Mouse (Mus musculus): ENCODE data around the gene Pnrc2.

Pnrc2 gene

DNA sequence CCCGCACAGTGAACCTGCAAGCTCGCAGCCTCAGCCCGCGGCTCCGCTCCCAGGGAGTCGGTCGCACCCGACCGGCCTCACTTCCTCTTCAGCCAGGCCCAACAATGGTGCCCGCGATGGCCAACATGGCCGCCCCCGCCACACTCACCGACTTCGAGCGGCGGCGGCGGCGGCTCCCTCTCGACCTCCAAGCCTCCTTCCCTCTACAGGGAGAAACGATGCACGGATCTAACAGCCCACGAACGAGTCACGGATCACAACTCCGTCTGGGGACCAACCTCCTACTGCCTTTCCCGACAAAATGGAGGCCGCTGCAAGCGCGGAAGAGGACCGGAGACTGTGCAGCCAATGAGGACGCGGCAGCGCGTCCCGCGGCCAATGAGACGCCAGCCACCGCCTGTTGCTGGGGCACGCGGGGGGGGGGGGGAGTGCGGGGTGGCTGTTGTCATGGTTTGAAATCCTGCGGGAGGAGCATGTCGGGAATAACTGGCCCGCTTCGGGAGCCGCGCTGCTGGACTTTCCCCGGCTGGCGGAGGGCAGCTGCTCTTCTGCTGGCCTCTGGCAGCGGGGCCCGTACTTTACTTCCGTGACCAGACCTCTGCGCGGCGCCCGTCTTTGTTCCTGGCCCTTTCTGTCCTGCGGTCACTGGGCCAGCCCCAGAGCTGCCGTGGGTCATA, at the start of gene Pnrc2:
TSS of gene Pnrc2 (minus strand) at position 325 of the 677 bp plus-strand sequence.
- DNase-seq (ENCODE audit: low spot score in 2 of 2): peak; percentile 96

DNA sequence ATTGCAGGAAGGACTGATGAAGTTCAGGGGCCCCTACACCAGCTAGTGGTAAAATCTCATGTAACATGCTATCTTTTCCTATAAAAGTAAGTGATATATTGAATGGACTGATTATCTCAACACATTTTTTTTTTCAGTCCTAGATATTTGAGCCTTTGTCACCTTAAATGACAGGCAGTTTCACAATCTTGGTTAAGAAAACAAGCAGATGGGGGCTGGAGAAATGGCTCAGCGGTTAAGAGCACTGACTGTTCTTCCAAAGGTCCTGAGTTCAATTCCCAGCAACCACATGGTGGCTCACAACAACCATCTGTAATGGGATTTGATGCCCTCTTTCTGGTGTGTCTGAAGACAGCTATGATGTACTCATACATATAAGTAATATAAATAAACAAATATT, 48.5 kb upstream of the Pnrc2 start:
- DNase-seq (ENCODE audit: low spot score in 2 of 2): no peak

DNA sequence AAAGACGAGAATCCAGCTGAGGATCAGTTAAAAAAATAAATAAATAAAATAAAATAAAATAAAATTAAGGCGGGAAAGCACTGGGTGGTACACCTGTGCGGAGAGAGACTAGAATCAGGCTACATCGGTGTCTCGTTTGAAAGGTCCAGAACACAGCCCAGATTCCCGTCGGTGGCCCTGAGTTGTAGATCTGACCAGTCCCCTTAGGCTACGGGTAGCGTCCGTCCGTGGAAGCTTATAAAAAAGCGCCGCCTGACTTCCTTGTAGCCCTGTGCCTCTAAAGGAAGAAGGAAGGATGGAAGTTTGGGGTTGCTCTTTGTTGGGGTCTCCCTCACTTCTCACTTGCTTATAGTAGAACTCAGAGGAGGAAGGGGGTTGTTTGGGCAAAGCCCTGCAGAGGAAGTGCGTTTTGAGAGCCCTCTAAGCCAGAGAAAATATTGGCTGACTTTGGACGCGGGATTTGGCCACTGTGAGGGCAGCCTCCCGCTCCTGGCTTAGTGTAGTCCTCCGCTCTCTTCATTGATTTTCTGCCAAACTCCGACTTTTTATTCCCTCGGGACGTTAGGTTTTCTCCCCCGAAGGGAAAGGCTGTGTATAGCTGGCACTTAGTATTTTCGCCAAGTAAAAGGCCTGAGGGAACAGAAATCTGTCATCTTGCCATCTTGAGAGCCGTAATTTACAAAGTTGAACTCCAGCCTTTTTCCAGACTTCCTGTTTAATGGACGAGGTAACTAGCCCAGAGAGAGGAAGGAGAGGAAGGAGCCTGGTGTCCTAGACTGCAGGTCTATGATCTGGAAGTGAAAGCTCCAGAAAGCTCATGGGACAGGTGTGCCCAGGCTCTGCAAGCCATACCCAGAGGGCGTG, 47.8 kb upstream of the Pnrc2 start:
- no peak for DNase-seq (ENCODE audit: low spot score in 2 of 2)

DNA sequence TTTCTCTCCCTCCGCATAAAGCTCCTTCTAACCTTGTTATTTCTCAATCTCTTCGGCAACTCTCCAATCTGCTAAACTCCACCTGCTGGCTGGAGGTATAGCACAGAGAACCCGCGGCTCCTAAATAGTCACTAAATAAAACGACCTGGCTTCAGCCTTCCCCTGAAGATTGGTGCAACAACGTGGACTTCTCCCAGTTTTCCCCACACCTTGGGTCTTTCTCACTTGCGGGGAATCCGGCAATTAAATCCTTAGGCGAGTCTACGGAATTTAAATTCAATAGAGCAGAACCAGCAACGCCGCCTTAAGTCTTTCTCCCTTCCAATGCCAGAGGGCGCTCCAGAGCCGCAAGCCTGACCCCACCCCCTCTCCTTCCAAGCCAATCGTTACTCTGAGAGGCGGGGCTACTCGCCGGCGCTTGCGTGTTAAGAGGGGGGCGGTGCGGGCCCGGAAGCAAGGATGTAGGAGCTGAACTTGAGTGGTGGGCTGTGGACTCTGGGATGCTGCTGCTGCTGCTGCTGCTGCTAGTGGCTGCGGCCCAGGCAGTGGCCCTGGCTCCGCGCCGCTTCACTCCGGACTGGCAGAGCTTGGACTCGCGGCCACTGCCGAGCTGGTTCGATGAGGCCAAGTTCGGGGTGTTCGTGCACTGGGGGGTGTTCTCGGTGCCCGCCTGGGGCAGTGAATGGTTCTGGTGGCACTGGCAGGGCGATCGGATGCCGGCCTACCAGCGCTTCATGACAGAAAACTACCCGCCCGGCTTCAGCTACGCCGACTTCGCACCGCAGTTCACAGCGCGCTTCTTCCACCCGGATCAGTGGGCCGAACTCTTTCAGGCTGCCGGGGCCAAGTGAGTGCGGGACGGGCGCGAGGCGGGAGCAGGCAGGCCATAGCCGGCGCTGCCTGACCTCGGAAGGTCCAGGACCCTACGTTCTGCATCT, 46.9 kb upstream of the Pnrc2 start, which contains the start of gene Fuca1:
TSS of gene Fuca1 (plus strand) at position 432 of the 938 bp plus-strand sequence.
- DNase-seq (ENCODE audit: low spot score in 2 of 2): peak; percentile 97 to 98

DNA sequence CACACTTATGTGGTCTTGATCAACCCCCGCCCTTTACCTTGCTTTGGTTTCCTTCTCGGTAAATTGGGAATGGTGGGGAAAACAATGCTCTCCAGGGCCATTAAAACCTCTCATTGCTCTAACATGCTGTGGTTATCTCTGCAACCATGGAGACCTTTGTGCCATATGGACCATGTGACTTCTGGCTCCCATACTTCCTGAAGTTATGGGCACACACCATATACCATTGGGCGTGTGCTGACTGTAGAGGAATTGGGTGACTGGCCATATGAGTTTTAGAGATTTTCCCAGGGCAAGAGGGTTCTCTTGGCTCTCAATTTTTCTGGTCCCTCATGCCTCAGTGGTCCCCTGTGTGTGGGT, 45.6 kb upstream of the Pnrc2 start:
- DNase-seq (ENCODE audit: low spot score in 2 of 2): no peak

DNA sequence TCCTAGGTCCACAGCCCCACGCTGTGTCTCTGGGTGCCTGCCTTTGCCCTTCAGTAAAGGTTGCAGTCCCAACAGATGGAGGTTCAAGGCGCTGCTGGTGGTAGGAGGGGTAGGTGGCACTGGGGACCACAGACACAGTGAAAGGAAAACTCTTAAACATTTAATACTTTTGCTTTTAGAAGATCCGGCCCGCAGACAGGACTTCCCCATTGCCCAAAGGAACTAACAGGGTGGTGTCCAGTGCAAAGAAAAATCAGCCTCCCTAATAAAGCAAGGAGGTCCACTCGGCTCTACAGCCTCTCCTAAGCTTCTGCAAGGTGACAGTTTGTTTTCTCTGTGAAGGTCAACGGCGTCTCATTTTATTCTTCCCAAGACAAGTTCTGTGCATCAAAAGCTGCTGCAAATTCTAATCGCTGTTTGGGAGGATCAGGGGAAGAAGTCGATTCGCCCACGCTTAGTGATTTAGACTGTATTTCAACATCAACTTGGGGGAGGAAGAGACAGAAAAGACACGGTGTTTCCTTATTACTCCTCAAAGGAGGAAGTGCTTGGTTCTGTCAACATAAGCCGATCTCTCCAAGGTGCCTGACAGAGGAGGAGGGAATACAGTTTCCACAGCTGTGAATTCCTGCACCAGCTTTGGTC, 45.1 kb upstream of the Pnrc2 start:
- no peak for DNase-seq (ENCODE audit: low spot score in 2 of 2)

DNA sequence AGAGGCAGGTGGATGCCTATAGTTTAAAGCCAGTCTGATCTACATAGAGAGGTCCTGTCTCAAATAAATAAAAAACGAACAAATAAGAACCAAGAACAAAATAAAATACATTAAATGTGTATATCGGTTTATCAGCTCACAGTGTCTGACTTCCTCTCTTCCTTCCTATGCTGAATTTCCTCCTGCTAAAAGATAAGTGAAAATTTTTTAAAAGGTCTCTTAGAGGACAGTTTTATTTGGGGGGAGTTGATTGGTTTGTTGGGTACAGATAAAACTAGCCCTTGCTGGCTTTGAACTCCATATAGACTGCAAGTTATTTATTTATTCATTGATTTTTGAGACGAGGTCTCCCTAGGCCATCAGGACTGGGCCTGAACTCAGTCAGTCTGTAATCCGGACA, 39.8 kb upstream of the Pnrc2 start:
- DNase-seq (ENCODE audit: low spot score in 2 of 2): no peak

DNA sequence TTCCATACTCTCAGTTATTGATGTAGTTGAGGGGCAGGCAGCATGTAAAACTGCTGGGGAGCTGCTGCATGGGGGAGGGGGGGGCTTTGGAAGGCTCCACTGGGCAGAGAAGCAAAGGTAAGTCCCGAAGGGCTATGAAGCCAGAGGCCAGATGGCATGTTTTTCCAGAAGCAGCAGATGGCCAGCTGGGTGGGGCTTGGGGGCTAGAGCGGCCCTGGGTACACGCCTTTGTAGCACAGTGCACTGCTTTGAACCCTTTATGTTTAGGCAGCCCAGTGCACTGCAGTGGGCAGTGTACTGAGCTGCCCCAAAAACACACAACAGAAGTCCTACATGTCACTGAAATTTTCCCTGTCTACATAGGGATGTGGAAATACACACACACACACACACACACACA, 39.2 kb upstream of the Pnrc2 start:
- no peak for DNase-seq (ENCODE audit: low spot score in 2 of 2)

DNA sequence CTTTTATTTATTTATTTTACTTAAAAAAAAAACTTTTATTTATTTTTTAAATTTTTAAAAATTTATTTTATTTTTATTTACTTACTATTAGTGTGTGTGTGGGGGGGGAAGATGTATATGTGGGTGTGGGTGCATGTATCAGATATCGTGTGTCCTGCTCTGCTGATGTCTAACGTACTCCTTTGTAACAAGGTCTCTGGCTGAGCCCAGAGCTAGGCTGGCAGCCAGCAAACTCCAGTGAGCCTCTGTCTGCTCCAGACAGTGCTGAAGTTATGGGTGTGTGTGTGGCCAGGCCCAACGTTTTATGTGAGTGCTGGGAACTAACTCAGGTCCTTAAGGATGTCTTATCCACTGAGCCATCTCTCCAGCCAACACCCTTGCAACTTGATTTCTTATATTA, 38.5 kb upstream of the Pnrc2 start:
- DNase-seq (ENCODE audit: low spot score in 2 of 2): no peak

DNA sequence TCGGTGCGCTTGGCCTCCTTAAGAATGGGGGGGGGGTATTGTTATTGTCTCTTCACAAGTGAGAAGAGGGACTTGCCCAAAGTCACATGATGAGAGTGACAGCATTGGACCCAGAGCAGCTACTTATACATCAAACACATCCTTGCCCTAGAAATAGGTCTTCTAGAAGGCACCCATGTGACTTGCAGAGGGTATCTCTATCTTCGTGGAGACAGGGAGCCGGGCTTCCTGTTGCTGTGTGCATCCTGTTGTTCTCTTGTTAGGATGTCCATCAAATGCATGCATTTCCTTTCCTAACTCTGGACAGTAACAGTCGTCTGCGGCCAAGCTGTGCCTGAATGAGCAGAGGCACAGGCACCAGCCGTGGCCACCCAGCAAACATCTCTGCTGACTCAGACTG, 37.9 kb upstream of the Pnrc2 start:
- DNase-seq (ENCODE audit: low spot score in 2 of 2): no peak

DNA sequence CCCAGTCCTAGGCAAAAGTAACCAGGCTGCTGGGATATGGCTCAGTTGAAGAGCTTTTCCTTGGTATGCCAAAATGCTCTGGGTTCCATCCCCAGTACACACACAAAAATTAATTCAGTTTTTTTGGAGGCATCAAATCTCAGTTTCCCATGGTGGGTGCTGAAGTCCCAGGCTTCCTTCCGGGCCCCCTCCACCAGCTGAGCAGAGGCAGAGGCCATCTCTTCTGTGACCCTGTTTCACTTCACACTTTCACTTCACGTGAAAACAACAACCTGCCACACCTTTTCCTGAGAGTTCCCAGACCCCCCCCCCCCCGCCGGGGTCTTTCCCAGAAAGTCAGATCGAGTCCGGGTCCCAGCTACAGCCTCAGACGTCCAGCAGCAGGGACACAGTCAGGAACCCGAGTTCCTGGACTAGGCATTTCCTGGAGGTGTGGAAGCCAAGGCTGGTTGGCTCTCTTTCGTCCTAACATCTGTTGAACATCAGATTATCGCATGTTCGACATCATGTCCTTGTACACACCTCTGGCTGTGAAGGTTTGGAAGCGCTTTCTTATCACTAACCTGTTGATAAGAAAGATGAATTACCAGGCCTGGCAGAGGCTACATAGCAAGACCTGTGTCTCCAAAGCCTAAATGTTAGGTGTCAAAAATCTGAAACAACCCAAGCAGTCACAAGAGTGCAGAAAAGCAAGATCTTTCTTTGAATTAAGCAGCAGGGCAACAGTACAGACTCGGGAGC, 35.8 kb upstream of the Pnrc2 start:
- DNase-seq (ENCODE audit: low spot score in 2 of 2): no peak

DNA sequence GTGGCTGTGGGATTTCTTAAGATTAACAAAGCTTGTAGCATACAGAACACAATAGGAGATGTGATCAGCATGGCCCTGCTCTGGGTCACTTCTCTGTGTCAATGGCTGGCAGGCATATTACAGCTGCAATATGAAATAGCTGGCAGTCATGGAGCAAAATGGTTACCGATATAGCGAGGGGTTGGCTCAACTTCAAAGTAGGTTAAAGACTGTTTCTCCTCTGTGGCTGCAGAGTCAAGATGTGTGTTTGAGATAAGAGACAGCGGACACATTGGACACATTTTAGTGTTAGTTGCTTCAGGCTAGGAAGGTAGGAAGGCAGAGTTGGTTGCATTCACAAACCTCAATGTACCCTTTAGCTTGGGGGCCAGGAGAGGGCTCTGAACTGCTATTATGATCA, 33.0 kb upstream of the Pnrc2 start:
- DNase-seq (ENCODE audit: low spot score in 2 of 2): no peak

DNA sequence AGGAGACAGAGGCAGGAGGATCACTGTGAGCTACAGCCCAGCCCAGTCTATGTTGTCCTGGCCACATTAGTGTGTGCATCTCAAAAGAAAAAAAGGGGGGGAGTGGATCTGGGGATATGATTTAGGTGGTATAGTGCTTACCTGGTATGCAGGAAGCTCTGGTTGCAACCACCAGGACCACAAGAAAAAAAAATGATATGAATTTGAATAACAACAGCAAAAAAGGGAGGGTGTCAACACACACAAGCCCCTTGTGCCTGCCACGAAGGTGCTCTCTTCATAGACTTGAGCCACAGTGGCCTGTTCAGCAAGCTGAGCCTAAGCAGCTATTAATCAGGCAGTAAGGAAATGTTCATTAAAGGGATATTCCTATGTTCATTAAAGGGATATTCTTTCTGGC, 31.2 kb upstream of the Pnrc2 start:
- no peak for DNase-seq (ENCODE audit: low spot score in 2 of 2)

DNA sequence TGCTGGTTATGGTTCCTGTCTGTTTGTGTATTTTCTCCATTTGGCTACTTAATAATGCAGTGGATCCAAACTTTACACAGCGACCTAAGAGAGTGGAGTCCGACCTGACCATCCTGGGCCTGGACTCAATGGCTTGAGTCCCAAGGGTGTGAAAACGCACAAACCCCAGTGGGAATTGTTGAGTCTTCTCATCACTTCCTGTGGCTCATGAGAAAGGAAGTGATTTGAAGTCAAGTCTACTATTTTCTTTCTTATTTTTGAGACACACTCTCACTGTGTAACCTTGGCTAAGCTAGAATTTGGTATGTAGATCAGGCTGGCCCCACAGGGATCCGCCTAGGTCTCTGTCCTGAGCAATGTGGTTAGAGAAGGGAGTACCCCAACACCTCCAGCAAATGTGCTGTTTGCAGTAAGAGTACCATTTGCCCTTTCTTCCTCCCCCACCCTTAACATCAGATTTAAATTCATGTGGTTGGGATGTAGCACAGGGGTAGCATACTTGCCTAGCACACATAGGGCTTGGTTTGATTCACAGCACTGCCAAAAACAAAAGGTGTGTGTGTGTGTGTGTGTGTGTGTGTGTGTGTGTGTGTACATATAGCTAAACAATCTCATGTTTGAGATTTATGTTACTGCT, 29.1 kb upstream of the Pnrc2 start:
- DNase-seq (ENCODE audit: low spot score in 2 of 2): no peak

DNA sequence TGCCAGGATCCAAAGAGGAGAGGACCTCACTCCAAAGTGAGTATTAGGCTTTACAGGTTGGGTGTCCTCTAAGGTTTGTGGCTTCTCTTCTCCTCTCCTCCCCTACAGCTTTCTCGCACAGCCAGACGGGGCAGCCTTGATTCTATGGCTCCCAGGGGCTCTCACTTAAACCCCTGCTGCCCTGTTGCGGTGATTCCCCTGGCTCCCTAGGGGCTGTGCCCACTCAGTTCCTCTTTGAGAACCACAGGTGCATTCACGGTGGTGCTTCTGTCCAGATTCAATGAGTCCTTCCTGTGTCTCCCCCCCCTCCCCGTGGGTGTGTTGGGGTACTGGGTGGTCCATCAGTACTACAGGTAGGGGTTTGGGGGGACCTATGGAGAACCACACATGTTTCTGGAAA, 26.4 kb upstream of the Pnrc2 start:
- no peak for DNase-seq (ENCODE audit: low spot score in 2 of 2)

DNA sequence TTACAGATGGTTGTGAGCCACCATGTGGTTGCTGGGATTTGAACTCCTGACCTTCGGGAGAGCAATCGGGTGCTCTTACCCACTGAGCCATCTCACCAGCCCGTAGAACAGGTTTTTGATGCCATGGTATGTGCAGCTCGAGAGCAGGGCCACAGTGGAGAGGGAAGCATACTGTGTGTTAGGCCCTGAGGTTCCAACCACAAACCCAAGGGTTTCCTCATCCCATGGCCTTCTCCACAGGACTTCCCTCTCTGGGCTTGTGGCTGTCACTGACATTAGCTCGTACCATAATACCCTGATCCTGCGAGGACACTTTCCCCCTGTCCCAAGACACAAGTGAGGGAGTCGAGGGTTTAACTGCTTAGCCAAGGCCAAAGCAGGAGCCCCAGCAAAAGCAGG, 25.4 kb upstream of the Pnrc2 start:
- DNase-seq (ENCODE audit: low spot score in 2 of 2): no peak

DNA sequence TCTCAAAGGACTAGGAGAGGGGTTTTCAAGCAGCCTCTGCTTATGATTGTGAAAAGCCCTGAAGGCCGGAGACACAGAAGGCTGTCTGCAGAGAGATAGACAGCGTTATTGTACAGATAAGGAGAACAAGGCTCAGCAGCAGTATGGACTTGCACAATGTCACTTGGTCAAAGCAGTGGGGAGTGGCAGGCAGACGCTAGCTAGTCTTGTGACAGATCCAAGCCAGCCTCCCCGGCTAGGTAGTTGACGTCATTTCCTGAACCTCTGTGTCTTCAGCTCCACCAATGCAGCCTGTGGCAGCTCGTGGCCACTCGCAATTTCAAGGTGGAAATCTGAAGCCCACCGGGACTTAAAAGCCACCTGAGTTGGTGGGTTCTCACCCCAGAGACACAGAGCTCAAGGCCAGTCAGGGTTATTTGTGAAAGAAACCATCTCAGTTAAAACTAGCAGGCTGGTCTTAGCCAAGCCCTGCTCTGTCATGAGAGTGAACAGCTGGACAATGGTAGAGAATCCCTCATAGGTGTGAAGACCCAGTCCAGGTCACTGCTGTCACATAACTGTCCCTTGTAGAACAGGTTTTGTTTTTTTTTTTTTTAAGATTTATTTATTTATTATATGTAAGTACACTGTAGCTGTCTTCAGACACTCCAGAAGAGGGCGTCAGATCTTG, 24.9 kb upstream of the Pnrc2 start:
- DNase-seq (ENCODE audit: low spot score in 2 of 2): no peak

DNA sequence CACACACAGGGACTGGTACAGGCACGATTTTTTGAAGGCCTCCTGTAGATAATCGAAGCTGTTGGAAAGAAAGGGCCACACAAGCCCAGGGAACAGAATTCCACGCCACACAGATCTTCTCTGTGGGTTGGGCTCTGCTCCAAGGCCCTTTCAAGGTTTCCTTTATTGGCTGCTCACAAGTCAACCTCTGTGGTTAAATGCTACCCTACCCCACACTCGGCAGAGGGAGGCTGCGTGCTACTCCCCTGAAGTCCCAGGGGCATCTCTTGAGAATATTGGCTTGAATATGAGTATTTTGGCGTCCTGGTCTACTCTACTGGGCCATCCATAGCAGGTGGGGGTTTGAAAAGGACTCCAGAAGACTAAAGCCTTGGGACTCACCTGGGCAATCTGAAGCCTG, 22.5 kb upstream of the Pnrc2 start:
- no peak for DNase-seq (ENCODE audit: low spot score in 2 of 2)

DNA sequence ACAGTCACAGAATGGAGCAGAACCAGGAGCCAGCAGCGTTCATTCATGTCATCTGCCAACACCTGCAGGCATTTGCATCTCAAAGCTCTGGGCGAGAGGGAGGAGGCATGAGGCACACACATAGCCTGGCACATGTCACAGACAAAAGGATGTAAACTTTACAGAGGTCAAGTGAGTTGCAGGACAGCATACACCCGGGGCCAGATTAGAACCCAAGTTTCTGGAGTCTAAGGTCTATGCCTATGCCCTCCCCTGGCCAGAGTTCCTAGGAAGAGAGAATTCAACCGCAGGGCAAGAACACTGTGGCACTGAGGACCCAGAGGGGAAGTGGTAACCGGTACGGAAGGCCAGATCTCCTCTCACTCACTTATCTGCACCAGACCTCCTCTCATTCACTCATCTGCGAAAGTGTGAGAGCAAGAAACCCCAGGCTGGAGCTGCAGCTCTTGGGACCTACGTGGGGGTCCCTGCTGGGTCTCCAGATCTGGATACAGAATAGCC, 21.5 kb upstream of the Pnrc2 start, which contains the start of gene Cnr2:
TSS of gene Cnr2 (plus strand) at position 324 of the 501 bp plus-strand sequence.
- DNase-seq (ENCODE audit: low spot score in 2 of 2): no peak

DNA sequence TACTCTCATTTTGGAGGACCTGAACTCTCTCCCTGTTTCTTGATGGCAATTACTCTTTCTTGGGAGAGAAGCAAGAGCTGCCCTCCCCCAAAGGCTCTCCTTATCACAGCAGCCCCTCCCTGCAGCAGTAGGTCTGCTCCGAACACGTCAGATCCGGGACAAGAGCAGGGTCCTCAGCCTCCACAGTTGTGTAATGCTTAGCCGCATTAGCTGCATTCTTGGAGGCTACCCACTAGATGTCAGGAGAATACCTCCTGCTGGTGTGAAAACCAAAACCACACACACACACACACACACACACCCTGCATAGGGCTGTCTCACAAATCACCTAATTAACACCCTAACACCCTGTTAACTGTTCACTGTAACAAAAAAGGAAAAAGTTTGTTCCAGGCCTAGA, 19.2 kb upstream of the Pnrc2 start:
- DNase-seq (ENCODE audit: low spot score in 2 of 2): no peak

All from right cerebral cortex, postnatal 10 days (tissue).